Mouse (Mus musculus): ENCODE data around the gene Hist1h1a. TPM values are rescaled to one million over a fixed set of nuclear protein-coding genes. Genes with fewer than 3 reads are reported as not detected.

Gene Hist1h1a
- polyA plus RNA-seq, 1 experiment, result 0.22 TPM

GRCm38 (mm10) chr13:23738677-23739068 is 24.8 kb upstream of the Hist1h1a start, which contains the start of gene Hist1h1c:
Hist1h1c (plus strand) TSS chr13:23738808.
- DNase-seq, result peak; percentile 94
- WGBS, result under 1% methylated on average over 38 of the region's 38 CpGs
- TF ChIP-seq CTCF (conservative IDR thresholded peaks at IDR 0.05; ENCODE audit: insufficient read depth, insufficient read length, low read depth, low read length) (no peak), POLR2A (IDR thresholded peaks at IDR 0.05; ENCODE audit: low read depth, low read length) (peak; percentile 91)
- Histone ChIP-seq H3K4me3 (ENCODE audit: insufficient read depth, low read depth, low read length) (peak within 1 kb of the TSS; percentile 69), H3K4me1 (ENCODE audit: control insufficient read depth, insufficient read depth, low read length) (peaks cover 4% of the 10 kb centered on the region; the same call in 1 of the 2 replicates), H3K27ac (ENCODE audit: insufficient read depth, low read depth, low read length) (peak within 1 kb of the TSS; percentile 98), H3K27me3 (replicated peaks; ENCODE audit: control insufficient read depth, insufficient read depth, low read length) (no peaks in the 10 kb centered on the region), H3K36me3 (ENCODE audit: control insufficient read depth, insufficient read depth, low read length) (peaks cover 3% of the 10 kb centered on the region; the same call in 1 of the 2 replicates)

- H3K36me3 ChIP-seq (ENCODE audit: control insufficient read depth, insufficient read depth, low read length), result peaks cover 3% of the 10 kb centered on the region; the same call in 1 of the 2 replicates
- under 1% methylated on average over 39 of the region's 39 CpGs for WGBS
These were observed 24.2 kb upstream of the Hist1h1a start for GRCm38 (mm10) chr13:23739069-23739921.

GRCm38 (mm10) chr13:23739922-23740252 is 23.6 kb upstream of the Hist1h1a start:
- peaks cover 3% of the 10 kb centered on the region; the same call in 1 of the 2 replicates for H3K36me3 ChIP-seq (ENCODE audit: control insufficient read depth, insufficient read depth, low read length)
- TF ChIP-seq POLR2A (IDR thresholded peaks at IDR 0.05; ENCODE audit: low read depth, low read length), result no peak
- TF ChIP-seq CTCF (conservative IDR thresholded peaks at IDR 0.05; ENCODE audit: insufficient read depth, insufficient read length, low read depth, low read length), result no peak
- peaks cover 4% of the 10 kb centered on the region; the same call in 1 of the 2 replicates for H3K4me1 ChIP-seq (ENCODE audit: control insufficient read depth, insufficient read depth, low read length)
- peak overlapping the region; percentile 97 for H3K27ac ChIP-seq (ENCODE audit: insufficient read depth, low read depth, low read length)
- H3K27me3 ChIP-seq (replicated peaks; ENCODE audit: control insufficient read depth, insufficient read depth, low read length), result no peaks in the 10 kb centered on the region
- under 1% methylated on average over 14 of the region's 14 CpGs for WGBS
- DNase-seq, result no peak
- peak overlapping the region; percentile 69 for H3K4me3 ChIP-seq (ENCODE audit: insufficient read depth, low read depth, low read length)

More at GRCm38 (mm10) chr13:23739069-23739921, 24.2 kb upstream of the Hist1h1a start:
- Histone ChIP-seq H3K27me3 (replicated peaks; ENCODE audit: control insufficient read depth, insufficient read depth, low read length) (no peaks in the 10 kb centered on the region), H3K4me1 (ENCODE audit: control insufficient read depth, insufficient read depth, low read length) (peaks cover 4% of the 10 kb centered on the region; the same call in 1 of the 2 replicates), H3K4me3 (ENCODE audit: insufficient read depth, low read depth, low read length) (peak overlapping the region; percentile 69), H3K27ac (ENCODE audit: insufficient read depth, low read depth, low read length) (peak overlapping the region; percentile 98)
- peak; percentile 99 for DNase-seq
- TF ChIP-seq POLR2A (IDR thresholded peaks at IDR 0.05; ENCODE audit: low read depth, low read length), result peak; percentile 70
- TF ChIP-seq CTCF (conservative IDR thresholded peaks at IDR 0.05; ENCODE audit: insufficient read depth, insufficient read length, low read depth, low read length), result no peak

- WGBS, result 17% methylated on average over 13 of the region's 13 CpGs
- DNase-seq, result no peak
- Histone ChIP-seq H3K4me3 (ENCODE audit: insufficient read depth, low read depth, low read length) (peak overlapping the region; percentile 69), H3K36me3 (ENCODE audit: control insufficient read depth, insufficient read depth, low read length) (peaks cover 3% of the 10 kb centered on the region; the same call in 1 of the 2 replicates), H3K4me1 (ENCODE audit: control insufficient read depth, insufficient read depth, low read length) (peaks cover 4% of the 10 kb centered on the region; the same call in 1 of the 2 replicates), H3K27me3 (replicated peaks; ENCODE audit: control insufficient read depth, insufficient read depth, low read length) (no peaks in the 10 kb centered on the region), H3K27ac (ENCODE audit: insufficient read depth, low read depth, low read length) (peak overlapping the region; percentile 97)
- no peak for TF ChIP-seq CTCF (conservative IDR thresholded peaks at IDR 0.05; ENCODE audit: insufficient read depth, insufficient read length, low read depth, low read length)
- no peak for TF ChIP-seq POLR2A (IDR thresholded peaks at IDR 0.05; ENCODE audit: low read depth, low read length)
These were observed 23.1 kb upstream of the Hist1h1a start for GRCm38 (mm10) chr13:23740256-23740840.

- Histone ChIP-seq H3K27me3 (replicated peaks; ENCODE audit: control insufficient read depth, insufficient read depth, low read length) (no peaks in the 10 kb centered on the region), H3K36me3 (ENCODE audit: control insufficient read depth, insufficient read depth, low read length) (peaks cover 3% of the 10 kb centered on the region; the same call in 1 of the 2 replicates), H3K4me1 (ENCODE audit: control insufficient read depth, insufficient read depth, low read length) (peaks cover 5% of the 10 kb centered on the region; the same call in 1 of the 2 replicates), H3K27ac (ENCODE audit: insufficient read depth, low read depth, low read length) (no peak overlapping the region), H3K4me3 (ENCODE audit: insufficient read depth, low read depth, low read length) (no peak overlapping the region)
- TF ChIP-seq POLR2A (IDR thresholded peaks at IDR 0.05; ENCODE audit: low read depth, low read length) (no peak), CTCF (conservative IDR thresholded peaks at IDR 0.05; ENCODE audit: insufficient read depth, insufficient read length, low read depth, low read length) (no peak)
- DNase-seq, result no peak
- WGBS, result 55% methylated on average over 5 of the region's 5 CpGs
These were observed 22.6 kb upstream of the Hist1h1a start for GRCm38 (mm10) chr13:23740910-23741309.

GRCm38 (mm10) chr13:23742007-23742406 is 21.5 kb upstream of the Hist1h1a start:
- no peak for DNase-seq
- Histone ChIP-seq H3K4me1 (ENCODE audit: control insufficient read depth, insufficient read depth, low read length) (peaks cover 7% of the 10 kb centered on the region; the same call in 1 of the 2 replicates), H3K27ac (ENCODE audit: insufficient read depth, low read depth, low read length) (no peak overlapping the region), H3K36me3 (ENCODE audit: control insufficient read depth, insufficient read depth, low read length) (peaks cover 3% of the 10 kb centered on the region; the same call in 1 of the 2 replicates), H3K4me3 (ENCODE audit: insufficient read depth, low read depth, low read length) (no peak overlapping the region), H3K27me3 (replicated peaks; ENCODE audit: control insufficient read depth, insufficient read depth, low read length) (no peaks in the 10 kb centered on the region)
- TF ChIP-seq CTCF (conservative IDR thresholded peaks at IDR 0.05; ENCODE audit: insufficient read depth, insufficient read length, low read depth, low read length), result no peak
- TF ChIP-seq POLR2A (IDR thresholded peaks at IDR 0.05; ENCODE audit: low read depth, low read length), result no peak

- H3K4me3 ChIP-seq (ENCODE audit: insufficient read depth, low read depth, low read length), result no peak overlapping the region
- 83% methylated on average over 5 of the region's 5 CpGs for WGBS
- TF ChIP-seq POLR2A (IDR thresholded peaks at IDR 0.05; ENCODE audit: low read depth, low read length), result no peak
- TF ChIP-seq CTCF (conservative IDR thresholded peaks at IDR 0.05; ENCODE audit: insufficient read depth, insufficient read length, low read depth, low read length), result no peak
- H3K27ac ChIP-seq (ENCODE audit: insufficient read depth, low read depth, low read length), result no peak overlapping the region
- peaks cover 3% of the 10 kb centered on the region; the same call in 1 of the 2 replicates for H3K36me3 ChIP-seq (ENCODE audit: control insufficient read depth, insufficient read depth, low read length)
- H3K27me3 ChIP-seq (replicated peaks; ENCODE audit: control insufficient read depth, insufficient read depth, low read length), result no peaks in the 10 kb centered on the region
- peaks cover 7% of the 10 kb centered on the region; the same call in 1 of the 2 replicates for H3K4me1 ChIP-seq (ENCODE audit: control insufficient read depth, insufficient read depth, low read length)
- DNase-seq, result no peak
These were observed 20.3 kb upstream of the Hist1h1a start for GRCm38 (mm10) chr13:23743215-23743614.

Measured in kidney, adult 2 months (tissue).